Mouse (Mus musculus) embryonic facial prominence, embryonic 14.5 days (tissue): ENCODE measurements around the gene Prr12. TPM values are rescaled to one million over a fixed set of nuclear protein-coding genes. Genes with fewer than 3 reads are reported as not detected.
A peak's percentile ranks its signal among the peaks of the same experiment; 100 is the strongest.

Experiments
- ATAC-seq: fragments of 200-750 bp; cut with Nextera tagmentation; 2 replicates; pipeline ENCODE4 v1.8.0; 2017; ENCODE audit warnings: low read depth, moderate number of reproducible peaks, moderate TSS enrichment
- DNase-seq: peaks from one replicate; pipeline ENCODE4 v3.0.0-alpha.2; 2015; ENCODE audit warnings: low spot score
- H3K27ac ChIP-seq: fragments of 300-500 bp; sonication (generic); replicated peaks from 2 replicates; pipeline ENCODE4 v1.5.1; 2014; ENCODE audit warnings: low read depth, mild to moderate bottlenecking, low read length, moderate library complexity
- H3K27me3 ChIP-seq: fragments of 300-500 bp; sonication (generic); replicated peaks from 2 replicates; pipeline ENCODE4 v1.6.1; 2014; ENCODE audit warnings: low read length; ENCODE audit not compliant: control insufficient read depth, insufficient read depth
- H3K36me3 ChIP-seq: fragments of 300-500 bp; sonication (generic); 2 replicates; pipeline ENCODE4 v1.6.1; 2014; ENCODE audit warnings: low read length, mixed read lengths; ENCODE audit not compliant: control insufficient read depth, insufficient read depth
- H3K4me1 ChIP-seq: fragments of 300-500 bp; sonication (generic); 2 replicates; pipeline ENCODE4 v1.6.1; 2014; ENCODE audit warnings: antibody characterized with exemption, low read length; ENCODE audit not compliant: control insufficient read depth, insufficient read depth
- H3K4me2 ChIP-seq: fragments of 300-500 bp; sonication (generic); 2 replicates; pipeline ENCODE4 v1.6.1; 2014; ENCODE audit warnings: low read depth, mild to moderate bottlenecking, low read length, moderate library complexity, mixed read lengths
- H3K4me3 ChIP-seq: fragments of 300-500 bp; sonication (generic); 2 replicates; pipeline ENCODE4 v1.5.1; 2014; ENCODE audit warnings: low read depth, mild to moderate bottlenecking, low read length
- H3K9ac ChIP-seq: fragments of 300-500 bp; sonication (generic); 2 replicates; pipeline ENCODE4 v1.6.1; 2014; ENCODE audit warnings: low read depth, mild to moderate bottlenecking, low read length, moderate library complexity, mixed read lengths
- H3K9me3 ChIP-seq: fragments of 300-500 bp; sonication (generic); 2 replicates; pipeline ENCODE4 v1.6.1; 2016; ENCODE audit warnings: low read length; ENCODE audit not compliant: control insufficient read depth
- WGBS: fragments of 180-500 bp; shearing (Covaris S2); extraction: QIAGEN DNeasy Blood & Tissue Kit; methylation state at CpG from one replicate; pipeline ENCODE4 v1.1.7; 2014; 5-methylcytosine and 5-hydroxymethylcytosine counted together
- polyA plus RNA-seq: library from polyadenylated mRNA; unstranded; fragments of >200 nt; fragmentation: Nextera tagmentation; extraction: Ambion mirVana; gene quantifications from 2 replicates; pipeline ENCODE4 v1.2.1, GENCODE M21; 2014

Gene Prr12
- polyA plus RNA-seq, 1 experiment from 2014 or later, result 12.8 TPM

GRCm38 (mm10) chr7:45007846-45008245 is 44.8 kb downstream of the Prr12 start:
- Histone ChIP-seq H3K4me3 (no peak overlapping the region), H3K36me3 (peaks cover 100% of the 10 kb centered on the region), H3K27me3 (no peaks in the 10 kb centered on the region), H3K9ac (no peak overlapping the region), H3K27ac (no peak overlapping the region), H3K9me3 (no peaks in the 10 kb centered on the region), H3K4me1 (no peaks in the 10 kb centered on the region), H3K4me2 (no peak overlapping the region)
- ATAC-seq (no peak), DNase-seq (no peak)
- 97% methylated on average over 23 of the region's 30 CpGs for WGBS

GRCm38 (mm10) chr7:45007141-45007540 is 45.5 kb downstream of the Prr12 start:
- no peaks in the 10 kb centered on the region for H3K4me1 ChIP-seq
- H3K9ac ChIP-seq, result no peak overlapping the region
- ATAC-seq, result no peak
- H3K4me3 ChIP-seq, result no peak overlapping the region
- no peak overlapping the region for H3K27ac ChIP-seq
- H3K36me3 ChIP-seq, result peaks cover 100% of the 10 kb centered on the region
- H3K27me3 ChIP-seq, result no peaks in the 10 kb centered on the region
- no peaks in the 10 kb centered on the region for H3K9me3 ChIP-seq
- no peak for DNase-seq
- 96% methylated on average over 29 of the region's 29 CpGs for WGBS
- H3K4me2 ChIP-seq, result no peak overlapping the region

- H3K9ac ChIP-seq, result no peak overlapping the region
- H3K36me3 ChIP-seq, result peaks cover 100% of the 10 kb centered on the region
- no peaks in the 10 kb centered on the region for H3K4me1 ChIP-seq
- 93% methylated on average over 12 of the region's 12 CpGs for WGBS
- H3K4me3 ChIP-seq, result no peak overlapping the region
- no peak overlapping the region for H3K27ac ChIP-seq
- no peaks in the 10 kb centered on the region for H3K9me3 ChIP-seq
- H3K27me3 ChIP-seq, result no peaks in the 10 kb centered on the region
- ATAC-seq, result no peak
- H3K4me2 ChIP-seq, result no peak overlapping the region
- DNase-seq, result no peak
Measured at GRCm38 (mm10) chr7:45006503-45006902, 46.2 kb downstream of the Prr12 start.

GRCm38 (mm10) chr7:45005321-45005992 is 47.2 kb downstream of the Prr12 start:
- ATAC-seq, result no peak
- Histone ChIP-seq H3K27ac (no peak overlapping the region), H3K4me3 (no peak overlapping the region), H3K4me2 (no peak overlapping the region), H3K4me1 (no peaks in the 10 kb centered on the region), H3K9me3 (no peaks in the 10 kb centered on the region), H3K36me3 (peaks cover 100% of the 10 kb centered on the region), H3K27me3 (no peaks in the 10 kb centered on the region), H3K9ac (no peak overlapping the region)
- DNase-seq, result no peak
- 90% methylated on average over 6 of the region's 6 CpGs for WGBS

- Histone ChIP-seq H3K36me3 (peaks cover 100% of the 10 kb centered on the region), H3K27ac (no peak overlapping the region), H3K4me3 (no peak overlapping the region), H3K4me1 (peaks cover 3% of the 10 kb centered on the region), H3K9ac (no peak overlapping the region), H3K9me3 (no peaks in the 10 kb centered on the region), H3K4me2 (no peak overlapping the region), H3K27me3 (no peaks in the 10 kb centered on the region)
- no peak for DNase-seq
- ATAC-seq, result no peak
- WGBS, result 57% methylated on average over 3 of the region's 3 CpGs
Measured at GRCm38 (mm10) chr7:45004546-45004945, 48.1 kb downstream of the Prr12 start.

- Histone ChIP-seq H3K4me3 (no peak overlapping the region), H3K9ac (no peak overlapping the region), H3K36me3 (peaks cover 80% of the 10 kb centered on the region), H3K27me3 (no peaks in the 10 kb centered on the region), H3K9me3 (no peaks in the 10 kb centered on the region), H3K4me2 (no peak overlapping the region), H3K27ac (no peak overlapping the region), H3K4me1 (peaks cover 8% of the 10 kb centered on the region)
- WGBS, result 84% methylated on average over 7 of the region's 7 CpGs
- no peak for ATAC-seq
- DNase-seq, result no peak
Measured at GRCm38 (mm10) chr7:45002440-45002839, 50.2 kb downstream of the Prr12 start.

- DNase-seq, result no peak
- H3K9me3 ChIP-seq, result no peaks in the 10 kb centered on the region
- H3K27ac ChIP-seq, result no peak overlapping the region; the same call in 1 of the 2 replicates
- no peak overlapping the region for H3K9ac ChIP-seq
- no peak for ATAC-seq
- H3K4me3 ChIP-seq, result no peak overlapping the region
- no peak overlapping the region for H3K4me2 ChIP-seq
- peaks cover 11% of the 10 kb centered on the region for H3K4me1 ChIP-seq
- H3K27me3 ChIP-seq, result no peaks in the 10 kb centered on the region
- 83% methylated on average over 20 of the region's 21 CpGs for WGBS
- H3K36me3 ChIP-seq, result peaks cover 67% of the 10 kb centered on the region
Measured at GRCm38 (mm10) chr7:45000539-45001114, 52.1 kb downstream of the Prr12 start.

GRCm38 (mm10) chr7:44999753-45000152 is 52.9 kb downstream of the Prr12 start:
- DNase-seq, result no peak
- Histone ChIP-seq H3K27ac (no peak overlapping the region), H3K9me3 (no peaks in the 10 kb centered on the region), H3K4me3 (no peak overlapping the region), H3K36me3 (peaks cover 67% of the 10 kb centered on the region), H3K9ac (peak overlapping the region; percentile 39; the same call in 1 of the 2 replicates), H3K27me3 (no peaks in the 10 kb centered on the region), H3K4me1 (peaks cover 11% of the 10 kb centered on the region), H3K4me2 (peak overlapping the region; percentile 95)
- ATAC-seq, result no peak
- WGBS, result 73% methylated on average over 11 of the region's 11 CpGs

- WGBS, result 2% methylated on average over 15 of the region's 18 CpGs
Measured at GRCm38 (mm10) chr7:44998501-44998955, 54.2 kb downstream of the Prr12 start, which contains the start of gene Bcl2l12. Bcl2l12 (minus strand) TSS chr7:44998712.

More at GRCm38 (mm10) chr7:44998501-44998955, 54.2 kb downstream of the Prr12 start, which contains the start of gene Bcl2l12:
- H3K9ac ChIP-seq, result peak within 1 kb of the TSS; percentile 87
- H3K4me3 ChIP-seq, result peak within 1 kb of the TSS; percentile 63
- no peaks in the 10 kb centered on the region for H3K9me3 ChIP-seq
- no peaks in the 10 kb centered on the region for H3K27me3 ChIP-seq
- peaks cover 66% of the 10 kb centered on the region for H3K36me3 ChIP-seq
- H3K4me1 ChIP-seq, result peaks cover 11% of the 10 kb centered on the region
- peak within 1 kb of the TSS; percentile 95 for H3K4me2 ChIP-seq
- H3K27ac ChIP-seq, result peak within 1 kb of the TSS; percentile 90
- DNase-seq, result peak; percentile 54
- 0 out of 2 replicates have a peak, but pooled peaks have one; percentile 2 for ATAC-seq
